Mouse (Mus musculus) liver, adult (tissue): ENCODE results near the gene Cmya5.

Source experiments
- GATA4 ChIP-seq: IDR thresholded peaks from 2 replicates; pipeline ENCODE4 v1.6.1; 2014; ENCODE audit warnings: mild to moderate bottlenecking, low read length; ENCODE audit not compliant: insufficient replicate concordance

The Cmya5 gene

GRCm38 (mm10) chr13:93136251-93136650 is 8.3 kb downstream of the Cmya5 start:
- no peak for TF ChIP-seq GATA4

- TF ChIP-seq GATA4 = no peak
Measured at GRCm38 (mm10) chr13:93135501-93135900, 9.0 kb downstream of the Cmya5 start.

GRCm38 (mm10) chr13:93130674-93131073 is 13.8 kb downstream of the Cmya5 start:
- no peak for TF ChIP-seq GATA4

GRCm38 (mm10) chr13:93128961-93129360 is 15.6 kb downstream of the Cmya5 start:
- TF ChIP-seq GATA4 = no peak

- TF ChIP-seq GATA4 = no peak
Measured at GRCm38 (mm10) chr13:93128111-93128860, 16.2 kb downstream of the Cmya5 start.

GRCm38 (mm10) chr13:93122321-93122720 is 22.2 kb downstream of the Cmya5 start:
- TF ChIP-seq GATA4 = no peak

- TF ChIP-seq GATA4 = no peak
Measured at GRCm38 (mm10) chr13:93117241-93117640, 27.3 kb downstream of the Cmya5 start.

GRCm38 (mm10) chr13:93102340-93103090 is 42.0 kb downstream of the Cmya5 start:
- no peak for TF ChIP-seq GATA4

GRCm38 (mm10) chr13:93098596-93098995 is 45.9 kb downstream of the Cmya5 start:
- no peak for TF ChIP-seq GATA4

GRCm38 (mm10) chr13:93096643-93097042 is 47.9 kb downstream of the Cmya5 start:
- no peak for TF ChIP-seq GATA4

- no peak for TF ChIP-seq GATA4
Measured at GRCm38 (mm10) chr13:93095097-93095791, 49.3 kb downstream of the Cmya5 start.

GRCm38 (mm10) chr13:93094204-93094935 is 50.2 kb downstream of the Cmya5 start:
- no peak for TF ChIP-seq GATA4

- TF ChIP-seq GATA4 = no peak
Measured at GRCm38 (mm10) chr13:93093697-93094096, 50.8 kb downstream of the Cmya5 start.

GRCm38 (mm10) chr13:93092916-93093429 is 51.6 kb downstream of the Cmya5 start:
- TF ChIP-seq GATA4 = no peak
